In the genomic region with DNA sequence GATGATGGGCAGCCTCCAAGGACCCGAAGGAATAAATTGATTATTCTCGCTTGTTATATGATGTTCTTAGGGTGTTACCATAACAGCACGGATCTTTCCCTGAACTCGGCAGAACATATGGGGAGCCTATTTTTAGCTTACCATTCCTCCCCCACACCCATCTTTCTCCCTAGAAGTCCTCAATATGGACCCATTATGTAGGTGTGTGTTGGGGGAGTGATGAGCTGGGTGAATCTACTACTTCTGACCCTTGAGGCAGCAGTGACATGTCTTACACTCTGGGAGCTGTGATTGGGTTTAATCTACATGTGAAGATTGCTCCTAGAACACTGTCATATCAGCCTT, we compare ENCODE assay signal across 28 mouse cellular contexts. TPM values are rescaled to one million over a fixed set of nuclear protein-coding genes. Genes with fewer than 3 reads are reported as not detected.
DNase-seq lines count a peak whose midpoint lies in the region; ATAC-seq and TF ChIP-seq lines count a peak whose summit lies in the region.
"Had no signal": no experiment of that assay in that cellular context is flagged by ENCODE, and none has a peak within 500 bp of the region (broad histone marks: within the 10 kb centered on the region; RNA-seq: fewer than 3 reads in every experiment).

No protein-coding gene starts in this region.

- H3K4me1 ChIP-seq in cerebellum, adult 2 months (ENCODE audit: control insufficient read depth, insufficient read depth, low read length): 0 out of 2 replicates have a peak, but pooled peaks cover 2% of the 10 kb centered on the region
- H3K4me1 ChIP-seq: forebrain, embryonic 12.5 days; liver, embryonic 13.5 days; neural tube, embryonic 12.5 days had no signal

- no peak for TF ChIP-seq CTCF in cerebellum, adult 2 months (IDR thresholded peaks at IDR 0.05; ENCODE audit: borderline replicate concordance, insufficient read depth, low read depth, low read length)

- TF ChIP-seq POLR2A in cerebellum, adult 2 months (IDR thresholded peaks at IDR 0.05; ENCODE audit: borderline replicate concordance, insufficient read depth, low read length): no peak

- no peaks in the 10 kb centered on the region for H3K27me3 ChIP-seq in cerebellum, adult 2 months (ENCODE audit: control insufficient read depth, insufficient read depth, low read length)
- H3K27me3 ChIP-seq: forebrain, embryonic 12.5 days; kidney, embryonic 15.5 days; limb, embryonic 12.5 days; liver, embryonic 13.5 days; neural tube, embryonic 12.5 days; Patski had no signal

- 37% methylated on average over 4 of the region's 4 CpGs for WGBS in cerebellum, adult 2 months

- H3K4me3 ChIP-seq in cerebellum, adult 2 months (replicated peaks; ENCODE audit: insufficient read depth, low read depth, low read length): no peak overlapping the region
- H3K4me3 ChIP-seq: forebrain, embryonic 12.5 days; kidney, embryonic 15.5 days; limb, embryonic 12.5 days; liver, embryonic 13.5 days; neural tube, embryonic 12.5 days had no signal

- no peak overlapping the region for H3K27ac ChIP-seq in cerebellum, adult 2 months (ENCODE audit: insufficient read depth, low read length)
- H3K27ac ChIP-seq: forebrain, embryonic 12.5 days; kidney, embryonic 15.5 days; limb, embryonic 12.5 days; liver, embryonic 13.5 days; macrophage; neural tube, embryonic 12.5 days had no signal

- peak; percentile 29 for DNase-seq in layer of hippocampus, adult 11-12 months (ENCODE audit: low spot score)
- DNase-seq in layer of hippocampus, postnatal 25 days (ENCODE audit: extremely low spot score in 1 of 2, low spot score in 1 of 2): no peak
- DNase-seq in frontal cortex, postnatal 14 days (ENCODE audit: low spot score in 2 of 2): peak; percentile 10 to 18
- DNase-seq in left cerebral cortex, adult 18-20 months (ENCODE audit: low spot score in 2 of 2): peak; percentile 17
- DNase-seq in right cerebral cortex, postnatal 10 days (ENCODE audit: low spot score in 2 of 2): peak; percentile 37 to 63
- no peak for DNase-seq in urinary bladder, postnatal 14 days (ENCODE audit: low spot score)
- no peak for DNase-seq in cerebellum, adult 2 months
- DNase-seq: cerebellum, adult 11-12 months; gastrocnemius, postnatal 25 days; kidney, postnatal 4 days; liver, embryonic 13.5 days; lung, embryonic 14.5 days; thymus, postnatal 4 days had no signal

- no peak for ATAC-seq in granulocyte monocyte progenitor cell, adult 5-6 weeks (replicated peaks; ENCODE audit: poor library complexity, severe bottlenecking)
- ATAC-seq: hindbrain, embryonic 16.5 days; intestine, embryonic 16.5 days; Patski had no signal

RNA-seq across cellular contexts. Expression of gene Tex36, which starts 21.7 kb away (rescaled TPM):
- not detected for total RNA-seq in layer of hippocampus, postnatal 25 days (2021)
- not detected for total RNA-seq in left cerebral cortex, adult 18-20 months (2021)
- total RNA-seq in granulocyte monocyte progenitor cell, adult 5-6 weeks (2014; fragmentation: Nextera tagmentation): not detected in 2 replicates
- total RNA-seq in granulocyte monocyte progenitor cell, adult 5-6 weeks (2017): not detected in 2 replicates
- polyA plus RNA-seq in cerebellum, adult 2 months (2012; rRNA removed): 0.35 and 0.41 TPM in 2 replicates
- total RNA-seq: adrenal gland, adult 8-10 months; ES-E14; gastrocnemius, postnatal 25 days; hematopoietic stem cell, adult 5-6 weeks had no signal
- polyA plus RNA-seq: embryonic facial prominence, embryonic 11.5 days; forebrain, embryonic 12.5 days; heart, embryonic 16.5 days; hindbrain, embryonic 16.5 days; kidney, embryonic 15.5 days; limb, embryonic 12.5 days; liver, embryonic 13.5 days; macrophage; midbrain, embryonic 11.5 days; neural tube, embryonic 12.5 days; Patski had no signal

RNA-seq across cellular contexts. Expression of gene Edrf1, which starts 57.1 kb away (rescaled TPM):
- 10 to 100 TPM; 23.9 to 29.1 TPM for total RNA-seq in layer of hippocampus, postnatal 25 days (2021)
- 10 to 100 TPM; 23.3 to 27.0 TPM for total RNA-seq in left cerebral cortex, adult 18-20 months (2021)
- total RNA-seq in granulocyte monocyte progenitor cell, adult 5-6 weeks (2014; fragmentation: Nextera tagmentation): 25.7 and 31.9 TPM in 2 replicates
- total RNA-seq in granulocyte monocyte progenitor cell, adult 5-6 weeks (2017): 16.7 and 17.1 TPM in 2 replicates
- polyA plus RNA-seq in cerebellum, adult 2 months (2012; rRNA removed): 26.3 and 28.3 TPM in 2 replicates

Comparison
In these comparisons a context has a peak if more than half of its experiments do, and no peak if none do; other contexts are left out.
1. DNase-seq: peak in layer of hippocampus, adult 11-12 months (single experiment), frontal cortex, postnatal 14 days (2 of 2), left cerebral cortex, adult 18-20 months (2 of 2) and right cerebral cortex, postnatal 10 days (2 of 2); none in layer of hippocampus, postnatal 25 days (0 of 2), urinary bladder, postnatal 14 days (single experiment) and cerebellum, adult 2 months (0 of 2).